Mouse (Mus musculus) testis, adult 2 months (tissue): ENCODE measurements at regions not wholly inside any gene's neighbourhood (a gene's known extent, or its start where the extent isn't known, plus 50 kb on each side); places are given as distances from the start of the nearest gene placed in this dataset.

ENCODE experiments used
- CTCF ChIP-seq: fragments of 200-500 bp; IDR thresholded peaks from 2 replicates; pipeline ENCODE4 v1.5.1; 2012; ENCODE audit warnings: low read depth, mild to moderate bottlenecking, inconsistent platforms, low read length, moderate library complexity; ENCODE audit not compliant: control insufficient read depth, insufficient read depth, insufficient replicate concordance
- POLR2A ChIP-seq: fragments of 200-500 bp; IDR thresholded peaks from 2 replicates; pipeline ENCODE4 v1.6.1; 2012; ENCODE audit warnings: low read depth, mild to moderate bottlenecking, inconsistent platforms, low read length, moderate library complexity; ENCODE audit not compliant: control insufficient read depth

GRCm38 (mm10) chr11:111379842-111380241 is 313.9 kb downstream of the Kcnj2 start:
- TF ChIP-seq POLR2A (no peak), CTCF (no peak)
